Mouse (Mus musculus) c-Kit-positive CD71-positive TER-119-negative erythroid progenitor cells, embryonic 14.5 days (primary cell): Measurements from ENCODE around the gene Zfp768.
"Not testable (repeated sequence)": the region's sequence is repeated elsewhere in the genome, so short reads cannot be mapped to it uniquely, and the experiment has no call there.

Experiments used
- DNase-seq: peaks from one replicate; pipeline ENCODE4 v3.0.0-alpha.2; 2013; ENCODE audit warnings: low read depth

Gene Zfp768

DNA sequence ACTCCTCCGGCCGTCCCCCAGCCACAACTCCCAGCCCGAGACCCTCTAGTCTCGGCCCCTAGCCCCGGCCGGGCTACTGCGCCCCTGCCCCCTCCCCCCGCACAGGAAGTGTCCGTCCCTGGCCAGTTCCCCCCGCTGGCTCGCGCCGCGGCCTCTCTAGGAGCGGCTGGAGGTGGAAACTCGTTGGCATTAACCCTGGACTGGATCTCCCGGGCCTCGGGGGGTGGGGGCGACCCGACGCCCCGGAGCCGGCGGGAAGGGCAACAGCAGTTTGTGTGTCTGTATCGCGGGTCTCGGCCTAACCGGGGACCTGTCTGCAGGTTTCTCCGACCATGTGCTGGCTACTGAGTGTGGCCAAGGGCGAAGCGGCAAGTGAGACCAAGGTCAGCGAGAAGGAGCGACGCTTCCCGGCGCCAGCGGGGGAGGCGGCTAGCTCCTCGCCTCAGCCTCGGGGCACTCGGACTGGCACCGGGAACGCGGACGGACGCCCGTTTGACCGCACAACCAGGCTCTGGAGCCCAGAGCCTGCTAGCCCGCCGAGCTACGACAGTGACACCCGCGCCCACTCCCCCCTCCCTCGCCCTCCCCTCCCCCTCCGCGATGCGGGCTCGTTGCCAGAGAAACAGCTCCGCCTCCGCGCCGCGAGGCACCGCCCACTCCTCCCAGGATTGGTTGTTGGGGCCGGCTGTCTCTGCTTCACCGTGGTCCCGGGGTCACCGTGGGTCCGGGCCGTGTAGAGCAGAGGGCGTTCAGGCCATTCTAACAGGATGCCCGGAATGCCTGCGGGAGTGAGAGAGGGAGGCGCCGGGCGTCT lies at the start of gene Zfp768:
TSS of gene Zfp768 (minus strand) at position 78 of the 814 bp plus-strand sequence.
- peak; percentile 78 for DNase-seq

DNA sequence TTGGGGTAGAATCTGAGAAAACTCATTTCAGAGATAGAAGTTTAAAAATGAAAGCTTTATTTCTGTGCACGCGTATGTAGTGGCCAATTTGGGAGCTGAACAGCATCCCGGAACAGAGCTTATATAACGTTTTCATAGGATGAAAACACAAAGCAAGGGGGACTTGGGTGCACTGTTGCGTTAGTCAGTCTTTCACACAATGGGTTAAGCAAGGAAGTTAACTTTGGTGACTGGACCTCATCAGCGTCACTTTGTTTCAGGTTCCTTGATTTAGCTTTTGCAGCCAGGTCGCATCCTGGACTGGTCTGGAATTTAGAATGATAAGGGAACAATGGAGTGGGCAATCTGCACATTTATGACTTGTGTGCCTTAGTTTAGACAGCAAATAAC lies 48.5 kb upstream of the Zfp768 start:
- no peak for DNase-seq

DNA sequence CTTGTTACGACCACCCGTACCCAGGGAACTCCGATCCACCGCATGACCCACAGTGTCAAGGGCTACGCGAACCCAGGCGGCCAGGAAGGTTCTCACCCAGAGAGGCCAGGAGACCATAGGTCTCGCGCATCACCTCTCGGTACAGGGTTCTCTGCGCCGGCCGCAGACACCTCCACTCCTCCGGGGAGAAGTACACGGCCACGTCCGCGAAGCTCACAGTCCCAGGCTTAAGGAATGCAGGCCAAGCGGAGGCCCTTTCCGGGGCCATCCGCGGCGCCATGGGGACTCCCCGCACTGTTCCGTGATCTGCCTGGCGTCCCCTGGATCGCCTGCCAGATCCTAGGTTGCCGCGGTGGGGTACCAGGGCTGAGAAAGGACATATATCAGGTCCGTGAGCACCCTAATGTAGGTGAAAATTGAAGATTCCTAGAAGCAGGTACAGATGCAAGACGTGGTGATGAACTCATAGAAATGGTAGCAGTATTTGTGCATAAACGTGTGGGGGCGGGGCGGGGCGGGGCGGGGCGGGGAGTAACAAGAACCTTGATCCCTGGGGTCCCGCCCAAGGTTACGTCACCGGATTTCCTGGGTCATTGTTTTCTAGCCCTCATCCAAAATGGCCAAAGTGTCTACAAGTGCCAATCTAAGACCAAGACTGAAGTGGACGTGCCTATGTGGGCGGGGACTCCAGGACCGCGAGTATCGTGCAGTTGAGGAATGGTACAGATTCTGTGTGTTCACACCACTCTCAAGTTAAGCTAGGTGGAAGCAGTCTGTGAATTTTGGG lies 48.0 kb upstream of the Zfp768 start, which contains the start of gene E430018J23Rik:
TSS of gene E430018J23Rik (minus strand) at position 473 of the 787 bp plus-strand sequence.
- peak; percentile 100 for DNase-seq

GRCm38 (mm10) chr7:127392251-127392824 lies 46.9 kb upstream of the Zfp768 start:
- no peak for DNase-seq

DNA sequence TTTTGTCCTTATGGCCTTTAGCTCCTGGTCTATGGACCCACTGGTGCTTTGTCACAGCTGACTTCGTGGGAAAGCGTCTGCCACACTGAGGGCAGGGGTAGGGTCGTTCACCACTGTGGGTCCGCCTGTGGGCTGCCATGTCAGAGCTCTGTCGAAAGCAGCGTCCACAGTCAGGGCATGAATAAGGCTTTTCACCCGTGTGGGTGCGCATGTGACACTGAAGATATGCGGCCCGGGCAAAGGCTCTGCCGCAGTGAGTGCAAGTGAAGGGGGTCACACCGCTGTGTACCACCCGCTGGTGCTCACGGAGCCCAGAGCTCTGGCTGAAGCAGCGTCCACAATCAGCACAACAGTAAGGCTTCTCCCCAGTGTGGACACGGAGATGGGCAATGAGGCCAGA lies 46.1 kb upstream of the Zfp768 start:
- no peak for DNase-seq

- no peak for DNase-seq
Measured at GRCm38 (mm10) chr7:127390306-127390705, 44.9 kb upstream of the Zfp768 start.

DNA sequence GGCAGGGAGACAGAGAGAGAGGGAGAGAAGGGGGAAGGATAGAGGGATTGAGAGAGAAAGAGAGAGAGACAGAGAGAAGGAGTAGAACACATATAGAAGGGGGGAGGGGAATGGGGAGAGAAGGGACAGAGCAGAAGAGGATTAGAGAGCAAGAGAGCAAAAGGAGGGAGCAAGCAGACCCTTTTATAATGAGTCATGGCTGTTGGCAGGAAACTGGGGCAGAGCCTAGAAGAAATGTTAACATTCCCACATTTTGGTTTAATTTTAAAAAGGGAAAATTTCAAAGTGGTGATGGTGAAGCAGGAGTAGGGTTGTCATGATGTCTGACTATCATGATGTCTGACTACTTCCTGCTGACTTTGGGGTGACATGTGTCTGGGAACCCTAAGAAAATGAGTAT lies 42.8 kb upstream of the Zfp768 start:
- not testable (repeated sequence) for DNase-seq

DNA sequence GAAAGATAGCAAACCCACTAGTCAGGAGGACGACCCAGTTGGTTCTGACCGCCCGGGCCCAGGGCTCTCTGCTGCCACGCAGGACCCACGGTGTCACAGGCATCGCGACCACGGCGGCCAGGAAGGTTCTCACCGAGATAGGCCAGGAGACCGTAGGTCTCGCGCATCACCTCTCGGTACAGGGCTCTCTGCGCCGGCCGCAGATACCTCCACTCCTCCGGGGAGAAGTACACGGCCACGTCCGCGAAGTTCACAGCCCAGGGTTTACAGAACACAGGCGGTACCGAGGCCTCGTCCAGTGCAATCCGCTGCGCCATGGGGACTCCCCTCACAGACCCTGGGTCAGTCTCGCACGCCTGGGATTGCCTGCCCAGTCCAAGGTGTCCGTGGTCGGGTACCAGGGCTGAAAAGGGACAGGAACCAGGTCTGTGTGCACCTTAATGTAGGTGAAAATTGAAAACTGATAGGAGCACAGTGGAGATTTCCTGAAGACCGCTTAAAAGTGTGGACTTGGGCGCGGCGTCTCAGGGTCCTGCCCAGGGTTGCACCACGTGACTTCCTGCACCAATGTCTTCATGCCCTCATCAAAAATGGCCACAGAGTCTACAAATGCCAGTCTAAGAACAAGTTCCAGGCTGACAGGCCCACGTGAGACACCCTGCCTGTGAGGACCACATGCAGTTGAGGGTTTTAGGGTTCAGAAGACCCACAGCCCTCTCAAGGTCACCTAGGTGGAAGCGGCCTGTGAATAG lies 41.4 kb upstream of the Zfp768 start, which contains the start of gene 9130019O22Rik:
TSS of gene 9130019O22Rik (minus strand) at position 526 of the 752 bp plus-strand sequence.
- peak; percentile 92 for DNase-seq

GRCm38 (mm10) chr7:127385560-127385959 lies 40.2 kb upstream of the Zfp768 start:
- DNase-seq: not testable (repeated sequence)

DNA sequence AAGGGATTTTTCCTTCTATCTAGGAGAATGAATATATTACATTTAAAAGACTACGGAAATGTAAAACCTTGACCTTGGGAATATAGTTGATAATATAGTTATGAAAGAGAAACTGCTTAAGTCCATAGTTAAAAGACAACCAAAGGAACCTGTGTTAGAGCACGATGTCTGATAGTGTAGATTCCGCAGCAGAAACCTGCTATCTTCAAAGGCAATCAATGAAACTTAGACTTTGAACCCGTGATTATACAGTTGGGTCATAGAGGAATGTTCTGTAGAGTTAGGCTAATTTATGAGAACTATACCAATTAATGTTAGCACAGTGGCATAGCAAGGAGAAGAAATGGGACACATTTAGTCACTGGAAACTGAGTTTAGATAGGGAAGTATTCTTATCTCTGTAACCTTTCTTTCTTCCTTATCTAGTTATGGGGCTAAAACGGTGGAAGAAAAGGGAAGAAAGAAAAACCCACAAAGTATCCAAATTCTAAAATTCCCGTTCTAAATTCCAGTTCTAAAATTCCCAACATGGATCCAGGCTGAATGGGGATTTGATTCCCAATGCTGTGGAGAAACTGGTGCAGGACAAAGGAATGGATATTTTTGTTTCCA lies 33.0 kb upstream of the Zfp768 start:
- no peak for DNase-seq

GRCm38 (mm10) chr7:127375271-127376245 lies 30.2 kb upstream of the Zfp768 start, which contains the start of gene Zfp747:
Gene Zfp747 (minus strand): TSS chr7:127376050.
- peak; percentile 98 for DNase-seq

- not testable (repeated sequence) for DNase-seq
Measured at GRCm38 (mm10) chr7:127371870-127372269, 26.5 kb upstream of the Zfp768 start.

DNA sequence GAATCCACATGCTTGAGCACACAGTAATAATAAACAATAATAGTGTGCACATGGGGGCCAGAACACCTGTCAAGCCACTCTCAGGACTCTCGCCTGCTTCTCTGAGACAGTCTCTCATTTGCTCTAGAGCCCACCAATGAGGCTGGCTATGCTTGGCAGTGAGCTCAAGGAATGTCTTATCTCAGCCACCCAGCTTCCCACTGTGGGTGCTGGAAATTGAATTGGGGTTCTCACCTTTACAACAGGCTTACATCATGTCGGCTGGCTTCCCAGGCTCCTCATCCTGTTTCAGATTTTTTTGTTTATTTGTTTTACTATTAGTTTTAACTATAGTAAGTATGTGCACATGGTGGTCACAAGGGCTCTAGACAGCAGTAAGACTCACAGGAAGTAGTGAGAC lies 25.8 kb upstream of the Zfp768 start:
- no peak for DNase-seq

GRCm38 (mm10) chr7:127366249-127366648 lies 20.9 kb upstream of the Zfp768 start:
- no peak for DNase-seq

DNA sequence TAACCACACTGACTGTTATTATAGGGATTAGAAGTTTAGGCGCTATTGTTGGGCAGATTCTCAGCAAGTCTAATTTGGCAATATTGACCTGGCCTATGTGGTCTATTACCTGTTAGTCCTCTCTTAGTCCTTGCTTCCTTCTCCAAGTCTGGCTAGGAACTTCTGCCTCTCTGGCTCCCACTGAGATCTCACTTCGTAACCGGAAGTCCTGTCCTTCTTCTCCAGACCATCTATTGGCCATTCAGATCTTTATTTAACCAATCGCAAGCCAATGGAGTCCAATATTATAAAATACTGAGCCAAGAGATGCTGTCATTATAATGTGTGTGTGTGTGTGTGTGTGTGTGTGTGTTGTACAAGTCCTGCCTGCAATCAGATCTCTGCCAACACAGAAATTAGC lies 18.8 kb upstream of the Zfp768 start:
- DNase-seq: no peak

- DNase-seq: no peak
Measured at GRCm38 (mm10) chr7:127363475-127363921, 18.1 kb upstream of the Zfp768 start.

GRCm38 (mm10) chr7:127362418-127362817 lies 17.0 kb upstream of the Zfp768 start:
- not testable (repeated sequence) for DNase-seq

- DNase-seq: no peak
Measured at GRCm38 (mm10) chr7:127361449-127361848, 16.1 kb upstream of the Zfp768 start.

- DNase-seq: no peak
Measured at GRCm38 (mm10) chr7:127360265-127360664, 14.9 kb upstream of the Zfp768 start.

DNA sequence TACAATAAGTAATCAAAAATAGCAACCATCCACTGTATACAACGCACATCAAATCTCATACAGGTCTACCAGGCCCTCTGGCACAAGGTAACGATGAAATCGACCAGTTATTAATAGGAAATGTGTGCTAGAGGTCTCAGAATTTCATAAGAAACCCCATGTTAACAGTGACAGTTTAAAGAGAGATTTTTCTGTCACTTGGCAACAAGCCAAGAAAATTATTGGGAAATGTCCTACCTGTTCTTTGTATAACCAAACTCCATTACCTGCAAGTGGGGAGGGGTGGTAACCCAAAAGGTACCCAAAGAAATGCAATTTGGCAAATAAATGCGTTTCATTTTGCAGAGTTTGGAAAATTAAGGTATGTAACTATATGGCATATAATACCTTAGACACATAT lies 13.1 kb upstream of the Zfp768 start:
- DNase-seq: no peak
